Mouse (Mus musculus) kidney, adult 2 months (tissue): ENCODE measurements at regions not wholly inside any gene's neighbourhood (a gene's known extent, or its start where the extent isn't known, plus 50 kb on each side); places are given as distances from the start of the nearest gene placed in this dataset.

Experiments
- CTCF ChIP-seq: fragments of 200-500 bp; conservative IDR thresholded peaks from 2 replicates; pipeline ENCODE4 v1.5.1; 2011; ENCODE audit warnings: low read depth, mild to moderate bottlenecking, control low read depth, low read length, moderate library complexity, mixed read lengths; ENCODE audit not compliant: insufficient read depth, insufficient read length
- POLR2A ChIP-seq: fragments of 200-500 bp; IDR thresholded peaks from one replicate; pipeline ENCODE4 v1.6.1; 2011; ENCODE audit warnings: low read depth, low read length, control low read depth

GRCm38 (mm10) chr16:55745094-55745493 lies 93.6 kb downstream of the Nfkbiz start:
- TF ChIP-seq POLR2A (no peak), CTCF (no peak)
